Mouse (Mus musculus): Measurements from ENCODE around the gene Ripor3. TPM values are rescaled to one million over a fixed set of nuclear protein-coding genes. Genes with fewer than 3 reads are reported as not detected.

The Ripor3 gene
- polyA plus RNA-seq, 1 experiment, result 1.9 TPM

DNA sequence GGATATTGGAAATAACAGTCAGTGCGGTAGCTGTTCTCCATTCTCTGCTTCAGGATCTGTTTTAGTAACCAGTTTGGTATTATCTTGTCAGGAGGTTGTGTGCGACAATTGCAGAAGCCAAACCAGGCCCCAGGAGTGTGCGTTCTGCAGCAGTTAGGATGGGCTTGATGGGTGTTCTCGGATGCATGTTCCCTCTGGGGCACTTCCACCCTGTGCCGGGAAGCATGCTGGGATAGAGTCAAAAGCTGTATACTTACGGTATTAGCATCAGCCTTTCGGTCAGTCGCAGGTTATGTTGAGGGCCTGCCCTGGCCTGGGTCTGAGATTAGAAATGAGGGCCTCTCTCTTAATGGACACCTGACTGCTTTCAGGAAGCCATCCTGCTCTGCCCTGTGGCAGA, 49.8 kb downstream of the Ripor3 start:
- DNase-seq (ENCODE audit: low read depth, low spot score), result no peak
- WGBS, result 87% methylated on average over 8 of the region's 8 CpGs

DNA sequence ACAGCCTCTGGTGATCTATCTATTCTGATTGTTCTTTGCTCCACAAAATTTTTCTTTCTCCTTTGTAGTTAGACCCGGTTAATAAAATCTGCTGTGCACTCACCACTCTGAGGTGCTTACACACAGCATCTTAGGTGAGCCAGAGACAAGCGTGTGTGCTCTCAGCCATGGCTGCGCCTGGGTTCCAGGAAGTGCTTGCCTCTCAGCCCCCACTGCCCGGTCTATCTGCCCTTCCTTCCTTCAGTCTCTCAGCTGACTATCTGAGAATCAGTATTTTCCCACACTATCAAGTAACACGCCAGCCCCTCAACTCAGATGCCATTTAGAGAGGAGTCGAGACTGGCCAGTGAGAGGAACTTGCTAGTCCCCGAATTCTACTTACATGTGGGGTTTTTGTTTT, 50.4 kb downstream of the Ripor3 start:
- no peak for DNase-seq (ENCODE audit: low read depth, low spot score)
- 43% methylated on average over 7 of the region's 7 CpGs for WGBS

DNA sequence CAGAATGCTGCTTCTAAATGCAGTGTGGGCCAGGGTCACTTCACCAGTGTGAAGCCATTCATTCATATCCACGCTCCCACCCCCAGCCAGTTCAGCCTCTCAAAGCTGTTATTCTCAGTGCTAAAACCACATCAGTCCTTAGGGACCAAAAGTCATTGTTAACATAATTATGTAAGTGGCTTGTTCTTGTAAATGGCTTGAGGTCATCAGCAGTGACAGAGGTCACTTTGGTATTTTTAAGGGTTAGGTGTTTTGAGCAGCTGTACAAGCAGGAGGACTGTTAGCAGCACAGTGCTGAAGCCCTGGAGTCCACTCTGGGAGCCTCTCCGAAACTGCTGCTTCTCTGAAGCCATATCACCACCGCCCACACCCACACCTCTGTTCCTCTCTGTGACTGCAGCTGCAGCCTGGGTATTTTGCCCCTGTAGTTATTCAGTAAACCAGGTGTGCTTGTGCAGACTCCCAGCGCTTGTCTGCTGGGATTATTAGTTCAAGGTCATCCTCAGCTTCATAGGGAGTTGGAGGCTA, 51.0 kb downstream of the Ripor3 start:
- WGBS, result 16% methylated on average over 4 of the region's 4 CpGs
- no peak for DNase-seq (ENCODE audit: low read depth, low spot score)

DNA sequence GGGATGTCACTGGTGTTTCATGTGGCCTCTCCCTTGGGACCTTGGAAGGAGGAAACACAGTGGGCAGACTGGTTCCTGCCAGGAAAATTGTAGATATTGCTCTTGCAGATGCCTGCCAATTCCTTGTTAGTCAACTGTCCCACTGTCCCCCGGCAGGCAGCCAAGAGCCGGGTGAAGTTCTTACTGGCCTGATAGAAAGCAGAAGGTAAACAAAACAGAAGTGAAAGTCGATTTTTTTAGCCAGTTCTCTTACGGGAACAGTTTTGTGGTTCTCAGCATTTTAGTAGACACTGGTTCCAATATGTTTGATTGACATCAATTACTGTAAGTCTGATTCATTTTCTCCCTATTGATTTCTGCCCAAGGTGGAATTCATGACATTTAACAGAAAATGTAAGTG, 51.6 kb downstream of the Ripor3 start:
- DNase-seq (ENCODE audit: low read depth, low spot score), result peak; percentile 77

DNA sequence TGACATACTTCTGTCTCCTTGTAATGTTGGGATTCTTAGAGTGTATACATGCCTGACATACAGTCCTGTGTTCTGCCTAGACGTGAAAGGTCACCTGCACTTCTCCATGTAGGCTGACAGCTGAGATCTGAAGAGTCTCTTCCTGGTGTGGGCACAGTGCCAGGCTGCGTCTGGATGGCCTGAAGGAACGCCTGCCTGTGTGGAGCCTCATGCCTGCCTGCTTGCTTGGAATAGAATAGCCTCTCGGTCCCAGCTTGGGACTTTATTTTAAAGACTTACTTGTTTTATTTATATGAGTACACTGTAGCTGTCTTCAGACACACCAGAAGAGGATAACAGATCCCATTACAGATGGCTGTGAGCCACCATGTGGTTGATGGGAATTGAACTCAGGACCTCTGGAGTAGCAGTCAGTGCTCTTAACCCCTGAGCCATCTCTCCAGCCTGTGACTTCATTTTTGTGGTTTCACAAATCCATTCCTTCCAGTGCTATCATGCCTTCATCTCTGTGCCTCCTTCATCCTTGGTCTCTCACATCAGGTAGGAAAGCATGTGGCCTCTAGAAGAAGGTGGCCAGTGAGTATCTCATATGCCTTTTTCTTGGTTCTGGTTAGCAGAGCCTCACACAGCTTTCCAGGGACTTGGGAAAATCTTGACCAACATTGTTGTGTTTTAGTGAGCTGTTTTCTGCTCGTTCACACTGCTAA, 52.2 kb downstream of the Ripor3 start:
- 12% methylated on average over 5 of the region's 5 CpGs for WGBS
- no peak for DNase-seq (ENCODE audit: low read depth, low spot score)

More for the DNA sequence above, 51.6 kb downstream of the Ripor3 start:
- WGBS, result 0% methylated on average over 4 of the region's 4 CpGs

DNA sequence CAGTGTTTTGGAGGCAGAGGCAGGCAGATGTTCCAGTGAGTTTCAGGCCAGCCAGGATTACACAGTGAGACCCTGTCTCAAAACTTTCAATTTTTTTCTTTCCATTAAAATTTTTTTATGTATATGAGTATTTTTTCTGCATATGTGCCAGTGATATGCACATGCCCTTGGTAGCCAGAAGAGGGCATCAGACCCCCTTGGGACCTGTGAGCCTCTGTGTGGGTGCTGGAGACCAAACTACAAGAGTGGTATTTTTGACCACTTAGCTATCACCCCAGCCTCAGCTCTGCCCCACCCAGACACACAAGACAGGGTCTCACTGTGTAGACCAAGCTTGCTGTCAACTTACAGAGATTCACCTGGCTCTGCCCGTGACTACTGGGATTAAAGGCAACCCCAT, 52.9 kb downstream of the Ripor3 start:
- no peak for DNase-seq (ENCODE audit: low read depth, low spot score)
- 84% methylated on average over 1 of the region's 1 CpGs for WGBS

DNA sequence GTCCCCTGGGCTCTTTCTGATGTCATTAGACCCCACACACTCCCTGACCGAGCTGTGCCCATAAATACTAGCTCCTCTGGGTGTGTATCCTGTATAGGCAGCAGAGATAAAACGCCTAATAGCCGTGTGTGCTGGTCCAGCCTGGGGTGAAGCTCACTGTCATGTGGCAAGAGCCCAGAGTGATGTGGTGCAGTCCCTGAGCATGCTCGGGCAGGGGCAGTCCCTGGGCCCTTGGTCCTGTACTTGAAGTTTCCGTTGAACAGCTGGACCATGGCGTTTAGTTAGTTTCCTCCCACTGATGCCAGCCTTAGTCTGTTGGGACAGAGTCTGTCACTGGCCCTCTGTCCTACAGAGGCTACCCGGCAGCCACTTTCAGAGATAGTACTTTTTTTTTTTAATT, 55.5 kb downstream of the Ripor3 start:
- WGBS, result 89% methylated on average over 7 of the region's 7 CpGs
- no peak for DNase-seq (ENCODE audit: low read depth, low spot score)

DNA sequence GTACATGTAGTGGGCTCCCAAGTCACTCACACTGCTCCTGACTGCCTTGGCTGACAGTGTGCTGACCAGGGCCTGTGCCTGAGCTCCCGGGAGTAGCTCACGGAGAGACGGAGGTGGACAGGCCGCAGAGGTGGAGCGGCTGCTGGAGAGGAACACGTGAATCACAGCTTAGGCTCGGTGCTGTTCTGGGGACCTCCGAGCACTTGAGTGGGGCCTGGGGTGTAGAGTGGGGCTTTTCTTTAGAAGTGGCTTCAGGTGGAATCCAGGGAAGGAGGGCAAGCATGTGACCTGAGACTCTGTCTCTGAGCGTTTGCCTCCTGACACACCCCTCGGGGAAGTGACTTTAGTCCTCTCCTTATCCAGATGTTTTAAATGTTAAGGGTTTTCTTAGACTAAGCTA, 56.6 kb downstream of the Ripor3 start:
- DNase-seq (ENCODE audit: low read depth, low spot score), result no peak
- 84% methylated on average over 10 of the region's 10 CpGs for WGBS

DNA sequence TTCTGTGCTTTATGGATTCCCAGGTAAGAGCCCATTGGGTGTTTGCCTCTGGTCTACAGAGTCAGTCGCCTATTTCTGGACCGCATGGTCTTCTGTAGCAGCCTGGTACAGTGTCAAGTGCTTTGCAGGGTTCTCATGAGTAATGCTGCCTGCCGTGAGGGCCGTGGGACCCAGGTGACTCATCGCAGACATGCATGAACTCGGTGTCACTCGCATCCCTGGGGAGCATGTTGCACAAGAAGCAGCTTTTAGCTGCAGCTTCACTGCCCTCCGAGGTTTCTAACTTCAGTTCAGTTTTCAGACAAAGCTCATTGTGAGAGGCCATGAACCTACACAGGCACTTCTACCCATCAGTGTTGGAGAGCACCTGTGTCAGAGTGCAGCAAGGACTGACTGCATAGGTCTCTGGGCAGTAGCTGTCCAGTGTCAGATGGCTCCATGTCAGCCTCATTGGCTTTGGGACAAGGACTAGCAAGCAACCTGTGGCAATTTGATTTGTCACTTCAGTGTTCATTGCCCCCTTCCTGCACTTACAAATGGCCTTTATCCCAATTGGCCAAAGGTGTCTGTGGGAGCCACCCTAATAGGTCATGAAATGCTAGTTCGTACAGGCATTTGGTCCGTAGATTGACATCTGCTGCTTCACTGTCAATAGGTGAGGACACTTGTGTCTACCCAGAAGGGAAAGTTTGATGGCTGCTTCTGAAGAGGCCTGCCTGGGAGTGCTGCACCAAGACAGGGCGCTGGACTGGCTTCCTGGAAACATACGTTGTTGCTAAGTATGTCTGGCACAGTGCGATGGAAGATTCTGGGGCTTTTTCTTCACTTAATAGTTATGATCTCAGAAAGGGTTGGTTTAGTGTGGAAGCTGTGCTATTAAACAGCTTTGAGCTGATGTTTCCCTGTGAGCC, 58.9 kb downstream of the Ripor3 start:
- DNase-seq (ENCODE audit: low read depth, low spot score), result no peak
- WGBS, result 65% methylated on average over 13 of the region's 13 CpGs

DNA sequence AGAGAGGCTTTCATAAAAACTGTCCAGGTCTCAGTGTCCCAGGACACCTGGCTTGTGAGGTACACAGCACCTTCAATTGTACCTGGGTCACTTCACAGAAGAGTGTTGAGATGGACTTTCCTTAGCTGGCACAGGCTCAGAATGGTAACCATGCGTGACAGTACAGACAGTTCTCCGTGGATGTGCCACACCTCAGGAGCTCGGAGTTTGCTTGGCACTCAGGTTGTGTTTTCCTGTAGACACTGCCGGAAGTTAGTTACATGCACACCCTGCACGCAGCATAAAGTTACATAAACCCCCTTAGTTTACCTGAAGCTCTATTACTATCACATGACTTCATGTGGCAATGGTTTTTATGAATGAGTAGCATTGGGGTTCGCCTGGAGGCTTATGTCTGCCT, 59.7 kb downstream of the Ripor3 start:
- WGBS, result 41% methylated on average over 6 of the region's 6 CpGs
- no peak for DNase-seq (ENCODE audit: low read depth, low spot score)

DNA sequence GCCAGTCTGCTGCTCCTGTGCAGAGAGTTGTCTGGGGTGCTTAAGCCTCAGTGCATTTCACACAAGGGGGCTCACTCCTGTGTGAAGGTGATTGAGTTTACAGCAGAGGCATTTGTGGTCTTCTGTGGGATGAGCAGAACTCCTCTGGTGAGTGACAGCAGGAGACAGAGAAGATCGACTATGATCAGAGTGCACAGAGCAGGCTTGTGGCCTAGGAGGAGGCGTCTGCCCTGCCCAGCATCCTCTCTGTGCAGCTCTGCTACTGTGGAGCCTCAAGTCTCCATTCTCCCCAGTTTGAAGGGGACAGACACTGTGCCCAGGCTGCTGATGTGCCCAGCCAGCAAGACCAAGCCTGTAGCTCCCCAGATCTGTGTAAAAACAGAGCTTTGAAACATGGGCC, 60.6 kb downstream of the Ripor3 start:
- 78% methylated on average over 2 of the region's 2 CpGs for WGBS
- no peak for DNase-seq (ENCODE audit: low read depth, low spot score)

DNA sequence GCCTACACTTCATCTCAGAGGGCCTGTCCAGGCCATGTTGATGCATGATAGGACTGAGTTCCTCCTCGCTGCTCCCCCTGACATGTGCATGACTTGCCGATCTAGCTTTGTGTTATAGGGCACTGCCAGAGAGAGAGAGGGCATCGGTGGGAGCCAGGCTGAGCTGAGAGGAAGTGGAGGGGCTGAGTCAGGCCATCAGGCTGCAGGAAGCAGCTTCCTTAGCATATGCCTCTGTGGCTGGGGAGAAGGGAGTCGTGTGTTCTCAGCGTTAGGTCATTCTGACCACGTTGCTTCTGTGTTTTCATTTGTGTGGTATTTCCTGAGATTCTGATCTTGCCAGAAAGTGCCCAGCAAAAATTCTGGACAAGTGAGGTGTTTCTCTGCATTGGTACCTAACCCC, 61.2 kb downstream of the Ripor3 start:
- WGBS, result 63% methylated on average over 6 of the region's 6 CpGs
- no peak for DNase-seq (ENCODE audit: low read depth, low spot score)

DNA sequence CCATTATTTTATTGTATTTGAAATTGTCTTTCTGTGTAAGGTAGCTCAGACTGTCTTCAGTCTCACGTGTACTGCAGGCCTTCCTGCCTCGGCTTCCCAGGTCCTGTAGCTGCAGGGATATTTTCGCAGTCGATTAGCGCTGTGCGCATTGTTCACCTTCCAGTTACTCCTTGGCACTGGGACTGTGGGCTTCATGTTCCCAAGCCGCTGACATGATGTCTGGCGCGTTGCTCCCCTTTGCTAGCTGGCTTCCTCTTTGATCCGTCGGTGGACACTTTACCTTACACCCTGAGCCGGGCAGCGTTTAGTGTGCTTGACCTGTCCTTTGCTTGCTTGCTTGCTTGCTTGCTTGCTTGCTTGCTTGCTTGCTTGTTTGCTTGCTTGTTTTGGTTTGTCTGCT, 61.9 kb downstream of the Ripor3 start:
- DNase-seq (ENCODE audit: low read depth, low spot score), result no peak
- WGBS, result 82% methylated on average over 13 of the region's 13 CpGs

DNA sequence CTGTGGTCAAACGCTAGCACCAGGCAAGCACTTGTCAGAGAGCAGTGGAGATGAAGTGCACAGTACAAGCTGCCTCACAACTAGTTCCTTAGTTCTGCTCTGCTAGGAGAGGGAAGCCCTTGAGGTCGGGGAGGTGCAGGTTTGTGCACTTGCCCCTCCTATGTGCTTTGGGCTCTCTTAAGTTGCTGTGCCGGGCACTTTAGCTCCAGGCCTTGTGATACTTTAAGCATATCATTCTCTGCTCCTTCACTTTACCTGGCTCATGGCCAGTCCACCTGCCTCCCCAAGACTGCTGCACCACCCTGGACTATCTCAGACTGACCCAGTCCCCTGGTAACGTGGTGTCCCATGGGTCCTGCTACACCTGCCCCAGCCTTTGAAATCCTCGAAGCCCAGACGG, 62.4 kb downstream of the Ripor3 start:
- WGBS, result 47% methylated on average over 6 of the region's 6 CpGs
- DNase-seq (ENCODE audit: low read depth, low spot score), result no peak

DNA sequence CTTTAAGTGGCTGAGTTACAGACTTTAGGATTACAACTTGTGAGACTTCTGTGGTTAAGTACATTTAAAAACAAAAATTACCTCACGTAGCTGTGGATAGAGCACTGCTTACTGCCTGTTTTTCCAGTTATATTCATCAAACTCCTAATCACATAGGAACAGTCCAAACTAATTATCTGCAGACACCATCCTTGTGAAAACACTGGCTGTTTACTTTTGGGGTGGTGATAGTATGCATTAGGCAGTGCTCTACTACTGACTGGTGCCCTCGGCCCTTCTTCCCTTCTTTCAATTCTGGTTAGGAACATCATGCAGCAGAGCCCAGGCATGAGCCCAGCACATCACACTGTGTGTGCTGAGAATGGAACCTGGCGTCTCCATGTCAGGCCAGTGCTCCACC, 63.2 kb downstream of the Ripor3 start:
- 27% methylated on average over 3 of the region's 3 CpGs for WGBS
- DNase-seq (ENCODE audit: low read depth, low spot score), result no peak

DNA sequence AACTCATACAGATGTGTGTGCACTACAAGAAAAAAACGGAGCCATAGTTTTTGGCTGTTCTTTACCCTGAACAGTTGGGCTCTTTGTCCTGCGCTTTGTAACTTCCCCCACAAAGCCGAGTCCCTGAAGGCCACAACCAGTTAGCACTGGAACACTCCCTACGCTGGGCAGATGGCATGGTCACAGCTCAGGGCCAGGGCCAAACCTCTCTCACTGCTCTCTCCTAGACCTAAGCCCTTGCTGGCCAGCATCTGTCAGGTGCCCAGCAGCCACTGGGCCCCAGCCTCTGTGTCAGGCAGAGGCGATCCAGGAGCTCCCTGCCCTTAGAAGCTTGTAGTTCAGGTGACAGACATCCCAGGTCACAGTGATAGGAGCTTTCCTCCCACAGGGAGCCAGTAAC, 65.0 kb downstream of the Ripor3 start:
- WGBS, result 81% methylated on average over 5 of the region's 5 CpGs
- DNase-seq (ENCODE audit: low read depth, low spot score), result no peak

DNA sequence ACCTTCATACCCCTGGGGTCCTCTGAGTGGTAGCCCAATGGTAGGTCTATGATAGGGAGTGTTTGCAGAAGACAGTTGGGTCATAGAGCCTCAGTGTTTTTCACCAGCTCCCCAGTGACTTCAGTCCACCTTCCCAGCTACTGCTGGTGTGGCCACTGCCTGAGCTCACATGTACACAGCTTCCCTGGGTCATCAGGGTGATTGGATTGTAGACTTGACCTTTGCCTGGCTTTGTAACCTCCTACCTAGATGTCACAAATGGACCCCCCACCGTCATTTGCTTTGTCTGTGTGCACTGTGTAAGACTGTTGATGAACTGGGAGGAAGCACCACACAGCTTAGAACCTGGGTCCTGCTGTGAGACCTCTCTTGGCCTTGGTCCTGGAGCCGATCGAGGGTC, 66.2 kb downstream of the Ripor3 start:
- no peak for DNase-seq (ENCODE audit: low read depth, low spot score)
- WGBS, result 93% methylated on average over 3 of the region's 3 CpGs

DNA sequence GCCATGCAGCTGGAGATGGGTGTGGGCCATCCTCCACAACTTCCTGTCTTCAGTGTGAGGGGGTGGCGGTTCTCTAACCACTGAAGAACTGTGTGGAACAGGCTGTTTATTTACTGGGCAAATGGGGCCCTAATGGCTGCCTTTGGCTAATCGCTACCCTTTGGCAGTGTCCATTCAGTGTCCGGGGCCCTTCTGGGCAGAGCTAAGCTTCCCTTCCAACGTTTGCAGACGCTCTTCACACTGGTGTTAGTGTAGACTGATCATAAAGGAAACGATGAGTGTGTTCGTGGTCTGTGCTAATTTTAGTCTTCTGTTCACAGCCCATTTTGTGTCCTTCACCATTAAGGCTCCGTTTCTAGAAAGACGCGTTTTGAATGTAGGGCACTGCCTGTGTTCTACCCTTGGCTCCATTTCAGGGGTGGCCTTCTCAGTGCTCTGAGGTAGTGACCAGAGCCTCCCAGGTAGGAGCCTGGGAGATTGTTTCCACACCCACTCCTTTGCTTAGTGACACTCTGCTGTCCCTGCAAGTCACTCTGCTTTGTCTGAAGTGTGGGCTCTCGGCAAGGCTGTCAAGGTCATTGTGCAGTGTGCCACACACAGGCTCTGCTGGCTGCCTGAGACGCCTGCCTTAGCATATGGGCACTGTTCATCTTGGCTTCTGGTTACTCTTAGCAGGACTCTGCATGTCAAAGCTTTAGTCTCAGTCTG, 67.3 kb downstream of the Ripor3 start:
- DNase-seq (ENCODE audit: low read depth, low spot score), result no peak
- 58% methylated on average over 12 of the region's 12 CpGs for WGBS

DNA sequence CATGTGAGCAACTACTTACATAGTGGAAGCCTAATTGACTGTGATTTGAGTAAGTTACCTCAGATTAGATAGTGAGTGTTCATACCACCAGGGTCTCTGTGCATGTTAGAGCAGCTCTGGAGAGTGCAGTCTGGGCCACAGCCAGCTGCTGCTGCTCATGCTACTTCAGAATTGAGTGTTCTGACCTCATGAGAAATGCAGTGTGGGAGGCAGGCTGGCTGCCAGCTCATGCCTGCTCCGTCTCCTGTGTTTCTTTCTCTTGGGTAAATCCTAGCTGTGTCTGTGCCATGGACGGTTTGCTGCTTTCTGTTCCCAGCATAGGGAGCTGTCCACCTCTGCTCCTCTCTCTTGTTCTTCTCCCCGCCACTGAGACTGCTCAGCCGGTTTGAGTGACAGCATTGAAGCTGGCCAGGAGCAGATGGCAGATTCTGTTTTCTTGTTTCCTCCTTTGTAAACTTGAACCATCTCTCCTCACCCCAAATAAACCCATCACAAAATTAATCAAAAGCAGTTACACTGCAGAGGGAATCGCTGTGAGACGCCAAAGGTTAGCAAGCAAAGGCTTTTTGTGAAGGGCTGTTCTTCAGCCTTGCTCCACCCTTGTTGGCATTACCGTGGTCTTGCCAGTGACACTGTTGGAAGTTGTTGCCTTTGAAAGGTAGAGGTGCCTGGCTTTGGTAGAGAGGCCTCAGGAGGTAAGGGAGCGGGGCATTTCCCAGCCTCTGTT, 68.1 kb downstream of the Ripor3 start:
- 35% methylated on average over 8 of the region's 8 CpGs for WGBS
- no peak for DNase-seq (ENCODE audit: low read depth, low spot score)

DNA sequence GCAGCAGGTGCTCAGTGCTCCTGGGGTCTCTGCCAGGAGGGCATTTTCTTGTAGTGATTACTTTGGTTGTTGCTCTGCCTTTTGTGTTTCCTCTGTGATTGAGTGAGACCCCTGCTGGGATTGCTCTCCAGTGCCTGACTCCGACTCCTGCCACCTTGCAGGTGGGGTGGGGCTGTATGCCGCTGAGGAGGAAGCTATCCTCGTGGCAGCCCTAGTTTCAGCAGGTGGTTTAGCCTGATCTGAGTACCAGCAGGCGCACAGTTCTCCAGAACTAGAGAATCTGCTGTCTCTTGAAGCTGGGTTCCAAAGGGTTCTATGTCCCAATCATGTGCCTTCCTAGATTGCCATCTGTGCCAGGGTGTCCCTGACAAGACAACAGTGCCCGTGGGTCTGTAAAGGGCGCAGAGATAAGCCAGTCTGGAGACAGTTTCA, 68.7 kb downstream of the Ripor3 start:
- WGBS, result 23% methylated on average over 6 of the region's 6 CpGs
- no peak for DNase-seq (ENCODE audit: low read depth, low spot score)
